ENCODE assay signal across 12 mouse cellular contexts in genomic region chr2:172934420-172934788, GRCm38 (mm10). TPM values are rescaled to one million over a fixed set of nuclear protein-coding genes. Genes with fewer than 3 reads are reported as not detected.
DNase-seq lines count a peak whose midpoint lies in the region; ATAC-seq and TF ChIP-seq lines count a peak whose summit lies in the region.
"Had no signal": no experiment of that assay in that cellular context is flagged by ENCODE, and none has a peak within 500 bp of the region (broad histone marks: within the 10 kb centered on the region; RNA-seq: fewer than 3 reads in every experiment).

No protein-coding gene starts in this region.

- no peak for TF ChIP-seq CTCF in layer of hippocampus, adult 2 months (conservative IDR thresholded peaks at IDR 0.05)

- WGBS in forebrain, embryonic 11.5 days, result 2% methylated on average over 8 of the region's 8 CpGs
- WGBS in intestine, embryonic 15.5 days, result 17% methylated on average over 8 of the region's 8 CpGs
- 2% methylated on average over 8 of the region's 8 CpGs for WGBS in neural tube, embryonic 12.5 days

- no peak overlapping the region for H3K9ac ChIP-seq in forebrain, embryonic 11.5 days (ENCODE audit: low read length)
- H3K9ac ChIP-seq in intestine, embryonic 15.5 days, result no peak overlapping the region
- H3K9ac ChIP-seq in neural tube, embryonic 12.5 days, result no peak overlapping the region

- peak overlapping the region; percentile 46 for H3K4me2 ChIP-seq in forebrain, embryonic 11.5 days (ENCODE audit: low read depth, low read length, severe bottlenecking)
- peak overlapping the region; percentile 48 for H3K4me2 ChIP-seq in intestine, embryonic 15.5 days (replicated peaks)
- peak overlapping the region; percentile 54 for H3K4me2 ChIP-seq in neural tube, embryonic 12.5 days (replicated peaks)

- no peaks in the 10 kb centered on the region for H3K9me3 ChIP-seq in forebrain, embryonic 11.5 days (ENCODE audit: control insufficient read depth, low read length)
- H3K9me3 ChIP-seq in intestine, embryonic 15.5 days, result no peaks in the 10 kb centered on the region
- no peaks in the 10 kb centered on the region for H3K9me3 ChIP-seq in neural tube, embryonic 12.5 days

- DNase-seq in layer of hippocampus, adult 2 months (ENCODE audit: low spot score in 2 of 2), result no peak
- DNase-seq in layer of hippocampus, adult 18-20 months (ENCODE audit: low spot score in 2 of 2), result no peak
- no peak for DNase-seq in forebrain, embryonic 11.5 days (ENCODE audit: low spot score)
- DNase-seq in thymus, postnatal 36 days, result no peak
- DNase-seq in cerebellum, postnatal 36 days, result no peak
- DNase-seq in embryo, embryonic 9.5 days (ENCODE audit: extremely low spot score), result no peak
- DNase-seq: kidney, adult 18-20 months; thymus, adult 2 months had no signal

- H3K4me1 ChIP-seq in forebrain, embryonic 11.5 days (replicated peaks; ENCODE audit: control insufficient read depth, insufficient read depth, low read length), result peaks cover 41% of the 10 kb centered on the region
- peaks cover 63% of the 10 kb centered on the region for H3K4me1 ChIP-seq in intestine, embryonic 15.5 days (replicated peaks)
- H3K4me1 ChIP-seq in neural tube, embryonic 12.5 days, result peaks cover 71% of the 10 kb centered on the region

- H3K27ac ChIP-seq in layer of hippocampus, adult 2 months, result peak overlapping the region; percentile 41; the same call in 1 of the 2 replicates
- peak overlapping the region; percentile 13; the same call in 1 of the 2 replicates for H3K27ac ChIP-seq in forebrain, embryonic 11.5 days (ENCODE audit: low read depth, low read length)
- H3K27ac ChIP-seq in intestine, embryonic 15.5 days, result no peak overlapping the region; the same call in 1 of the 2 replicates
- H3K27ac ChIP-seq in neural tube, embryonic 12.5 days, result no peak overlapping the region

- no peaks in the 10 kb centered on the region for H3K36me3 ChIP-seq in forebrain, embryonic 11.5 days (ENCODE audit: control insufficient read depth, insufficient read depth, low read length)
- H3K36me3 ChIP-seq in intestine, embryonic 15.5 days, result no peaks in the 10 kb centered on the region
- H3K36me3 ChIP-seq in neural tube, embryonic 12.5 days, result no peaks in the 10 kb centered on the region

- H3K4me3 ChIP-seq in layer of hippocampus, adult 2 months, result peak overlapping the region; percentile 31
- 0 out of 2 replicates have a peak overlapping the region, but pooled peaks have one; percentile 15 for H3K4me3 ChIP-seq in forebrain, embryonic 11.5 days (ENCODE audit: low read depth, low read length)
- H3K4me3 ChIP-seq in intestine, embryonic 15.5 days (replicated peaks), result no peak overlapping the region
- H3K4me3 ChIP-seq in neural tube, embryonic 12.5 days, result no peak overlapping the region

- ATAC-seq in forebrain, embryonic 11.5 days (replicated peaks; ENCODE audit: low FRiP score), result no peak
- ATAC-seq in intestine, embryonic 15.5 days, result no peak
- no peak for ATAC-seq in neural tube, embryonic 12.5 days (ENCODE audit: low FRiP score, low read depth)

- peaks cover 39% of the 10 kb centered on the region for H3K27me3 ChIP-seq in forebrain, embryonic 11.5 days (ENCODE audit: control insufficient read depth, insufficient read depth, low read length)
- H3K27me3 ChIP-seq in intestine, embryonic 15.5 days (replicated peaks), result peaks cover 8% of the 10 kb centered on the region; the same call in 1 of the 2 replicates
- peaks cover 40% of the 10 kb centered on the region for H3K27me3 ChIP-seq in neural tube, embryonic 12.5 days (replicated peaks)

RNA-seq across cellular contexts. Expression of gene Bmp7, which starts 5.7 kb away (rescaled TPM):
- total RNA-seq in layer of hippocampus, adult 2 months (2021), result 1 to 10 TPM; 4.2 to 5.7 TPM
- total RNA-seq in layer of hippocampus, adult 18-20 months (2021), result 1 to 10 TPM; 4.8 to 5.1 TPM
- 18.8 and 20.7 TPM in 2 replicates for polyA plus RNA-seq in forebrain, embryonic 11.5 days (2014; fragmentation: Nextera tagmentation; extraction: Ambion mirVana)
- polyA plus RNA-seq in intestine, embryonic 15.5 days (2015; fragmentation: Nextera tagmentation; extraction: Ambion mirVana), result 17.4 and 22.4 TPM in 2 replicates
- 14.8 and 16.3 TPM in 2 replicates for polyA plus RNA-seq in neural tube, embryonic 12.5 days (2016; fragmentation: Nextera tagmentation; extraction: Ambion mirVana)

RNA-seq across cellular contexts. Expression of gene Spo11, which starts 43.1 kb away (rescaled TPM):
- under 1 TPM in 1 of 2 experiments, not detected in 1; 0.29 TPM for total RNA-seq in layer of hippocampus, adult 2 months (2021)
- total RNA-seq in layer of hippocampus, adult 18-20 months (2021), result not detected
- 0.47 and 0.71 TPM in 2 replicates for polyA plus RNA-seq in forebrain, embryonic 11.5 days (2014; fragmentation: Nextera tagmentation; extraction: Ambion mirVana)
- 0.35 TPM in 1 of 2 replicates, not detected in the other for polyA plus RNA-seq in intestine, embryonic 15.5 days (2015; fragmentation: Nextera tagmentation; extraction: Ambion mirVana)
- 0.22 and 0.27 TPM in 2 replicates for polyA plus RNA-seq in neural tube, embryonic 12.5 days (2016; fragmentation: Nextera tagmentation; extraction: Ambion mirVana)
- total RNA-seq: adrenal gland, postnatal 14 days had no signal
- polyA plus RNA-seq: liver, embryonic 16.5 days had no signal

Comparison
In these comparisons a context has a peak if more than half of its experiments do, and no peak if none do; other contexts are left out.
1. H3K27ac ChIP-seq: peak in layer of hippocampus, adult 2 months (single experiment) and forebrain, embryonic 11.5 days (single experiment); none in intestine, embryonic 15.5 days (single experiment) and neural tube, embryonic 12.5 days (single experiment).
2. H3K4me3 ChIP-seq: peak in layer of hippocampus, adult 2 months (single experiment) and forebrain, embryonic 11.5 days (single experiment); none in intestine, embryonic 15.5 days (single experiment) and neural tube, embryonic 12.5 days (single experiment).
3. Peak in every context shown above with its lines, with median percentiles within 50 percentile points of each other: H3K4me2 ChIP-seq.